Mouse (Mus musculus) thymus, postnatal 36 days (tissue): ENCODE measurements around the gene Svs4.
"Not testable (repeated sequence)": the region's sequence is repeated elsewhere in the genome, so short reads cannot be mapped to it uniquely, and the experiment has no call there.

Experiments
- DNase-seq, 2 experiments: peaks; one replicate each; pipeline ENCODE4 v3.0.0; 2022; ENCODE audit warnings: mixed read lengths in 2 of 2

Svs4 gene

GRCm38 (mm10) chr2:164278359-164278758 lies at the start of gene Svs4:
TSS of gene Svs4 (minus strand) at chr2:164278459.
- DNase-seq: no peak

GRCm38 (mm10) chr2:164320983-164321382 lies 42.7 kb upstream of the Svs4 start:
- DNase-seq: no peak

GRCm38 (mm10) chr2:164316451-164316850 lies 38.2 kb upstream of the Svs4 start, which contains the start of gene Svs6:
TSS of gene Svs6 (plus strand) at chr2:164316751.
- not testable (repeated sequence) for DNase-seq

- DNase-seq: not testable (repeated sequence)
Measured at GRCm38 (mm10) chr2:164315460-164315859, 37.2 kb upstream of the Svs4 start.

DNA sequence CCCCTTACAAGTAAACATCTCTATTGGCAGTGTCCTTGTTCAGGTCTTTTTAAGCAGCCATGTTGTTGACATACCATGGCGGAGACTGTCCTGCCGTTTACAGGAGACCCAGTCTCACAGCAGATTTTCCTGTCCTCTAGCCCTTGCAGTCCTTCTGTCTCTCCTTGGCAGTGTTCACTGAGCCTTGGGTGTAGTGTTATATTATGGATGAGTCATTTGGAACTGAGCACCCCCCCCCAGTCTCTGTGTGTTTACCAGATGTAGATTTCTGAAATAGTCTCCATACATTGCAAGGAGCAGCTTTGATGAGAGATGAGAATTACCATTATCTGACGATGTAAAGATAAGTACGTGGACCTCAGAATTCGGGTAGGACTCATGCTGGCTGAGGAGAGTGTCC lies 34.3 kb upstream of the Svs4 start:
- DNase-seq: no peak

- DNase-seq: not testable (repeated sequence)
Measured at GRCm38 (mm10) chr2:164288968-164289367, 10.7 kb upstream of the Svs4 start, which contains the start of gene Svs3a. TSS of gene Svs3a (plus strand) at chr2:164289268.

DNA sequence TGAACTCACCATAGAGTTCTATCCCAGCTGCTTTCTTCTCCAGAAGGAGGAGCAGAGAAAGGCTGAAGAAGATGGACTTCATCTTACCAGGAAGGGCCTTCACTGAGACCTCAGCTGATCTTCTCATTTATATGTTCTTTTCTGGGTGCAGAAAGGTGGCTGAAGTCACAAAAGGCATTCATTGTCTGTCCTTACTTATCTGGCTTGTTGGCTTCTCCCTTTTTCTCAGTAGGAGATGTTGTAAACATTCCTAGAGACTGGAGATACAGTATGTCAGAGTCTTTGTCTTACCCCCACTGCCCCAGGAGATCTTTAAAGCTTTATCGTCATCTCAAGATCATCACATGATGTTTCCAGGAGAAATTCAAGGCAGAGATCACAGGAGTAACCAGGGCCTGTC lies 21.7 kb downstream of the Svs4 start, which contains the start of gene Svs3b:
Gene Svs3b, minus strand, starts transcription at position 101 of the 400 bp plus-strand sequence.
- DNase-seq: not testable (repeated sequence)

DNA sequence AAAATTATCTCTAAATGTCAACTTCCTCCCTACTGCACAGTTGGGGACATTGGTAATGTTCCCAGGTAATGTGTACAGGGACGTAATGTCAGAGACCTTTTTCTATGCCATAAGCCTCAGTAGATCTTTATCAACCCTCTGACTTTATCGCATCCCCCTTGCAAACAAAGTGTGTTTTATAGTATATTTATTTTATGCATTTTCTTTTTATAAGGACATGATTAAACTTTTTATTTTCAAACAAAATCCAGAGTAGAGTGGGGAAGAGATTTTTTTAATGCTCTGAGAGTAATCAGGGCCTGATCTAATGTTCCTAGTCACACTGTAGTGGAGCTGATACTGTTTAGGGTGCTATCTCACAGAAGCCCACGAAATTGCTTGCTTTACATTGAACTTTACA lies 39.9 kb downstream of the Svs4 start, which contains the start of gene Svs2:
Gene Svs2, minus strand, starts transcription at position 101 of the 400 bp plus-strand sequence.
- no peak for DNase-seq

DNA sequence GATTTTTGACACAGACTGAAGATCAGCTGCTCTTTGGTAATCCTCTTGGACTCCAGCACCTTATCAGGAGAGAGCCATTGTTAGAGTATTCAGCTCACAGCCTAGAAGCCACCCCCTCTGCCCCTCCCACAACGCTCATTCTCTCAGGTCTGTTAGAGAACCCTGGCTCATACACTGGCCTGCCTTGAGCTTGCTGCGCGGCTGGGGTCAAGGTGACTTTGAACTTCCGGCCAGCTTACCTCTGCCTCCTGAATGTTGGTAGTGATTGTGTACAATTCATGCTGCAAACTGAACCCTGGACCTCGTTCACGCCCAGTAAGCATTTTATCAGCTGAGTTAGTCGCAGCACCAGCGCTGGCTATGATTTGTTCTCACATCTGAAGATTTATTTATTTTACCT lies 45.6 kb downstream of the Svs4 start:
- DNase-seq: no peak

- DNase-seq: no peak
Measured at GRCm38 (mm10) chr2:164228361-164229070, 49.7 kb downstream of the Svs4 start.
